Mouse (Mus musculus) hindbrain, postnatal 0 days (tissue): ENCODE data around the gene Hlcs. TPM values are rescaled to one million over a fixed set of nuclear protein-coding genes. Genes with fewer than 3 reads are reported as not detected.
A peak's percentile ranks its signal among the peaks of the same experiment; 100 is the strongest.

Source experiments
- ATAC-seq: fragments of 200-750 bp; cut with Nextera tagmentation; 2 replicates; pipeline ENCODE4 v1.8.0; 2017; ENCODE audit warnings: mild to moderate bottlenecking, moderate TSS enrichment, moderate library complexity
- DNase-seq: peaks from one replicate; pipeline ENCODE4 v3.0.0-alpha.2; 2015; ENCODE audit warnings: low spot score
- H3K27ac ChIP-seq: fragments of 300-500 bp; sonication (generic); 2 replicates; pipeline ENCODE4 v1.5.1; 2014; ENCODE audit warnings: mild to moderate bottlenecking
- H3K27me3 ChIP-seq: fragments of 300-500 bp; sonication (generic); 2 replicates; pipeline ENCODE4 v1.6.1; 2014; ENCODE audit warnings: low read length, mixed read lengths; ENCODE audit not compliant: insufficient read depth
- H3K36me3 ChIP-seq: fragments of 300-500 bp; sonication (generic); 2 replicates; pipeline ENCODE4 v1.6.1; 2014; ENCODE audit warnings: low read length, mixed read lengths; ENCODE audit not compliant: insufficient read depth
- H3K4me1 ChIP-seq: fragments of 300-500 bp; sonication (generic); 2 replicates; pipeline ENCODE4 v1.6.1; 2014; ENCODE audit warnings: antibody characterized with exemption, low read length, mixed read lengths; ENCODE audit not compliant: insufficient read depth
- H3K4me2 ChIP-seq: fragments of 300-500 bp; sonication (generic); 2 replicates; pipeline ENCODE4 v1.6.1; 2014; ENCODE audit warnings: low read depth, mild to moderate bottlenecking, low read length, moderate library complexity, mixed read lengths
- H3K4me3 ChIP-seq: fragments of 300-500 bp; sonication (generic); 2 replicates; pipeline ENCODE4 v1.5.1; 2014; ENCODE audit warnings: low read length
- H3K9ac ChIP-seq: fragments of 300-500 bp; sonication (generic); replicated peaks from 2 replicates; pipeline ENCODE4 v1.6.1; 2014; ENCODE audit warnings: mild to moderate bottlenecking, low read length, moderate library complexity, mixed read lengths
- H3K9me3 ChIP-seq: fragments of 300-500 bp; sonication (generic); 2 replicates; pipeline ENCODE4 v1.6.1; 2016; ENCODE audit warnings: low read length, mixed read lengths
- CTCF ChIP-seq: IDR thresholded peaks from 2 replicates; pipeline ENCODE4 v1.5.1; 2016; ENCODE audit warnings: antibody characterized with exemption, control low read depth, low read depth
- WGBS: fragments of 180-500 bp; shearing (Covaris S2); extraction: QIAGEN DNeasy Blood & Tissue Kit; methylation state at CpG from one replicate; pipeline ENCODE4 v1.1.7; 2014; 5-methylcytosine and 5-hydroxymethylcytosine counted together
- polyA plus RNA-seq: library from polyadenylated mRNA; unstranded; fragments of >200 nt; fragmentation: Nextera tagmentation; extraction: Ambion mirVana; gene quantifications from 2 replicates; pipeline ENCODE4 v1.2.1, GENCODE M21; 2015
- total RNA-seq: library from RNA; depleted of rRNA; stranded (reverse); fragments of >200 nt; gene quantifications from 2 replicates; pipeline ENCODE4 v1.2.3, GENCODE M21; 2014

Gene Hlcs
- total and polyA plus RNA-seq, 2 experiments from 2014 or later = 7.3 to 8.1 TPM

DNA sequence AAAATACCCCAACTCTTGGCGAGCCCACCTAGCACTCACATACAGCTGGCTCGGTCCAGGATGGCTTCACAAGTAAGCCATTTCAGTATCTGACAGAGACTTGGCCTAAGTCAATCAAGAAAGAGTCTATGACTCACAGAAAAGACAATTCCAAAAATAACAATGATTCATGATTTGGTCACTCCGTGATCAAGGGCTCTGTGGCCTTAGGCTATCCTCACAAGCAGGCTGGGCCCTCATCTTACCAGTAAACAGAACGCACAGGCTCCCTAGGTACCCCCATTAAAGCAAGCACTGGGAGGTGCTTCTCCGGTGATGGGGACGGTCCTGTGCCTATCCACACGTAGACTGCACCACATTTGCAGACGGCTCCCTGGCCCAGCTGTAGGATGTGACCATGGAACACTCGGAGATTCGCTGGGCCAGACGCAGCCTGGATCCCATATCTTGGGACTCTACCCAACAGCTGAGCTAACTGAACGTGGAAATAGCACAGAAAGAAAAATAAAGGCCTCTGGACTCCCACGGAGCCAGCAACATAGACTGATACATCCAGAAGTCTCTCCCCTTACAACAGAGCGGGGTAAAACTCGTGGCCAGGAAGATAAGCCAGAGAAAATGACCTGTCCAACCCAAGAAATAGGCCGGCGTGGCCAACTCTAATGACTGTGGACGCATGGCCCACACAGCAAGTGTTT lies 84.4 kb downstream of the Hlcs start:
- Histone ChIP-seq H3K27ac (no peak overlapping the region), H3K4me1 (no peaks in the 10 kb centered on the region), H3K9ac (no peak overlapping the region), H3K4me3 (no peak overlapping the region), H3K27me3 (0 out of 2 replicates have a peak, but pooled peaks cover 3% of the 10 kb centered on the region), H3K9me3 (no peaks in the 10 kb centered on the region), H3K36me3 (no peaks in the 10 kb centered on the region), H3K4me2 (no peak overlapping the region)
- DNase-seq (no peak), ATAC-seq (no peak)
- no peak for TF ChIP-seq CTCF
- 86% methylated on average over 18 of the region's 18 CpGs for WGBS

GRCm38 (mm10) chr16:94227328-94228018 lies 85.9 kb downstream of the Hlcs start:
- H3K4me2 ChIP-seq = peak overlapping the region; percentile 39
- peaks cover 3% of the 10 kb centered on the region; the same call in 1 of the 2 replicates for H3K27me3 ChIP-seq
- no peak overlapping the region for H3K4me3 ChIP-seq
- H3K36me3 ChIP-seq = no peaks in the 10 kb centered on the region
- no peak overlapping the region for H3K27ac ChIP-seq
- TF ChIP-seq CTCF = no peak
- ATAC-seq = peak; percentile 92
- DNase-seq = peak; percentile 90
- no peaks in the 10 kb centered on the region for H3K4me1 ChIP-seq
- WGBS = 15% methylated on average over 18 of the region's 18 CpGs
- no peaks in the 10 kb centered on the region for H3K9me3 ChIP-seq
- no peak overlapping the region for H3K9ac ChIP-seq

GRCm38 (mm10) chr16:94223363-94223720 lies 90.0 kb downstream of the Hlcs start:
- no peak overlapping the region for H3K9ac ChIP-seq
- WGBS = 88% methylated on average over 8 of the region's 8 CpGs
- ATAC-seq = no peak
- TF ChIP-seq CTCF = no peak
- no peak overlapping the region for H3K27ac ChIP-seq
- no peaks in the 10 kb centered on the region for H3K9me3 ChIP-seq
- no peaks in the 10 kb centered on the region for H3K36me3 ChIP-seq
- no peak for DNase-seq
- H3K4me3 ChIP-seq = no peak overlapping the region
- H3K4me1 ChIP-seq = no peaks in the 10 kb centered on the region
- peaks cover 3% of the 10 kb centered on the region; the same call in 1 of the 2 replicates for H3K27me3 ChIP-seq
- no peak overlapping the region for H3K4me2 ChIP-seq

DNA sequence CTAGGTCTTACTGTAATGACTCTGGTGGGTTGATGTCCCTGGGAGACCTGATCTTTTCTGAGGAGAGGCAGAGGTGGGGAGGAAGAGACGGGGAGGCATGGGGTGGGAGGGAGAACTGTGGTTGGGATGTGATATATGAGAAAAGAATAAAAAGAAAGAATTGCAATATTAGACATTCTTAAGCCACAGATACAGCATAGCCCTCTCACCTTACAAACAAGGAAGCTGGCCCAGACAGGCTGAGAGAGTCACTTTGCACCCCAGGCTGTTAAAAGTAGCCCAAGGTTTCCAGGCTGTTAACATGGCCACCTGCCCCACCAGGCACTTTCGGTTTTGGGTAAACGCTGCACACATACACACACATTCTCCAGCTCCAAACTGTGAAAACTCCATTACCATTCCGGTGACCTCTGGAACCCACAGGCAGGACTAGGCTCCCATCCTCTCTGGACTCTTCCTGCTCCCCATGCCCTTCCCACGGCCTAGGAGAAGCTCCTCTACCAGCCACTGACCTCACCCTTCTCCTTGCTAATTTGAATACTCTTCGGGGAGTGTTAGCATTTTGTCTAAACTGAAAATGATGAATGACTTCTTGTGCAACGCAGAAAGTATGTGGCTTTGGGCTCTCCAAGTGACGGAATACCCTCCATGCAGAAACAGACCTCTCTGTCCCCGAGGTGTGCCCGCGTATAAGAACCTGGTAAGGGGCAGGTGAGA lies 90.6 kb downstream of the Hlcs start:
- peaks cover 3% of the 10 kb centered on the region; the same call in 1 of the 2 replicates for H3K27me3 ChIP-seq
- no peak overlapping the region for H3K27ac ChIP-seq
- no peak for ATAC-seq
- H3K9me3 ChIP-seq = no peaks in the 10 kb centered on the region
- no peak overlapping the region for H3K9ac ChIP-seq
- no peak overlapping the region for H3K4me2 ChIP-seq
- WGBS = 85% methylated on average over 11 of the region's 11 CpGs
- DNase-seq = no peak
- H3K4me1 ChIP-seq = no peaks in the 10 kb centered on the region
- H3K36me3 ChIP-seq = no peaks in the 10 kb centered on the region
- TF ChIP-seq CTCF = no peak
- no peak overlapping the region for H3K4me3 ChIP-seq

DNA sequence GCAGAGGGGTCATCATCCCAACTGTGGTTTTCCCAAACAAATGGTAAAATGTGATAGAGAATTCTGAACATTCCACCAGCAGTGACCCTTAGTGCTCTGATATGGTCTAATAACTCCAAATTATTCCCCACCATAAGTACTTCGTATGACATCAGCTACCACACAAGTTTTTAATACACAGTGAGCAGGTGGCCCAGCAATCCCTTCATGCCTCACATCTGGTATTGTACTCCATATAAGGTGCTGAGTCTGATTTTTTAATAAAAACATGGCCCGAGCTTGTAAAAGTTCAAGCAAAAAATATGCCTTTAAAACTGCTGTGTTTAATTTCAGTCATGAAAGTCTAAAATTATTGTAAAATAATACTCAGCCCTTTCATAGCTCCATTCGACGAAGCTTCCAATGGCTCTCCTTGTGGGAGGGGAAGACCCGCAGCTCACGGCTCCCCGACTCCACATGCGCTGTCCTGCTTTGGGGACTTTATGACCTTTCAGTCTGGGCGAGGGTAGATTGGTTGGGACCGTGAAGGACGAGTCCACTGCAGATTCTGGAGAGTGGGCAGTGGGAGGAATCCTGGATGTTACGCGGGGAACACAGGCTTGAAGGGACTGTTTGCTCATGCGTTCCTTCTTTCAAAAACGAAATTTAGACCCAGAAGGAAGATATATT lies 102.5 kb downstream of the Hlcs start:
- Histone ChIP-seq H3K4me2 (no peak overlapping the region), H3K9me3 (no peaks in the 10 kb centered on the region), H3K27me3 (no peaks in the 10 kb centered on the region), H3K9ac (no peak overlapping the region), H3K4me1 (no peaks in the 10 kb centered on the region), H3K27ac (no peak overlapping the region), H3K4me3 (no peak overlapping the region), H3K36me3 (no peaks in the 10 kb centered on the region)
- DNase-seq = no peak
- 89% methylated on average over 15 of the region's 15 CpGs for WGBS
- no peak for ATAC-seq
- TF ChIP-seq CTCF = no peak

GRCm38 (mm10) chr16:94209626-94210025 lies 103.7 kb downstream of the Hlcs start:
- Histone ChIP-seq H3K9ac (no peak overlapping the region), H3K27ac (no peak overlapping the region), H3K36me3 (no peaks in the 10 kb centered on the region), H3K4me2 (no peak overlapping the region), H3K4me3 (no peak overlapping the region), H3K27me3 (no peaks in the 10 kb centered on the region), H3K9me3 (no peaks in the 10 kb centered on the region), H3K4me1 (no peaks in the 10 kb centered on the region)
- no peak for TF ChIP-seq CTCF
- WGBS = 59% methylated on average over 3 of the region's 3 CpGs
- DNase-seq = peak; percentile 35
- ATAC-seq = no peak
